Mouse (Mus musculus) neutrophil, adult 59 days (primary cell): ENCODE results near the gene Ptpa. TPM values are rescaled to one million over a fixed set of nuclear protein-coding genes. Genes with fewer than 3 reads are reported as not detected.

Source experiments
- total RNA-seq, 2 experiments: library from RNA; stranded (reverse); gene quantifications; 1 replicate in 1 of 2; 2 replicates in 1 of 2; pipeline ENCODE4 v1.2.4; 2023

Gene Ptpa
- 100 to 1,000 TPM in 1 of 2 experiments, 10 to 100 TPM in 1; 96.5 to 101 TPM for total RNA-seq

DNA sequence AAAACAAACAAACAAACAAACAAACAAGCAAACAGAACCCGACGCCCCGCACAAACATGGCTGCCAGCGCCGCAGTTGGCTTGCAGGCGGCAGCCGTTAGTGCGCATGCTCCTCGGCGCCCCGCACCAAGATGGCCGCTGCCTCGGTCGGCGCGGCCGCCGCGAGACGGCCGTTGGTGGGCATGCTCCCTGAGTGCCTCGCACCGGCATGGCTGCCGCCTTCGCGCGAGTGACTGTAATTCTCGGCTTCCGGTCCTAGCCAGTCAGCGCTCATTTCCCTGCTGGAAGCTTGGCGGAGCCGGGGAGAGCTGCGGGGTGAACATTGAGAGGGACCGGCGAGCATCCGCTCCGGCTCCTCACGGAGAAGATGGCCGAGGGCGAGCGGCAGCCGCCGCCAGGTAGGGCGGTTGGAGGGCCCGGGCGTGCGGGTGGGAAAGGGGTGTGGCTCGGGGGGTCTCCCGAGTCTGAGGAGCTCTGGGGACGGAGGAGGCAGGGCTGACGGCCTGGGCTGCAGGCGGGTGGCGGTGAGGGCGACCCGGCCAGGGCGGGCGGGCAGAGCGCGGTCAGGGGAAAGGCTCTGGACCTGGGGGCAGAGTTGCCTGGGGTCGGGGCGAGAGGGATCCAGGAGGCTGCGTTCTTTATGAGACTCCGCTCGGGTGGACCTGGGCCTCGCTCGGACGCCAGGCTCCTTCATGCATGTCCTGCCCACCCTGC lies at the start of gene Ptpa:
Gene Ptpa, plus strand, starts transcription at position 104 of the 713 bp plus-strand sequence.

DNA sequence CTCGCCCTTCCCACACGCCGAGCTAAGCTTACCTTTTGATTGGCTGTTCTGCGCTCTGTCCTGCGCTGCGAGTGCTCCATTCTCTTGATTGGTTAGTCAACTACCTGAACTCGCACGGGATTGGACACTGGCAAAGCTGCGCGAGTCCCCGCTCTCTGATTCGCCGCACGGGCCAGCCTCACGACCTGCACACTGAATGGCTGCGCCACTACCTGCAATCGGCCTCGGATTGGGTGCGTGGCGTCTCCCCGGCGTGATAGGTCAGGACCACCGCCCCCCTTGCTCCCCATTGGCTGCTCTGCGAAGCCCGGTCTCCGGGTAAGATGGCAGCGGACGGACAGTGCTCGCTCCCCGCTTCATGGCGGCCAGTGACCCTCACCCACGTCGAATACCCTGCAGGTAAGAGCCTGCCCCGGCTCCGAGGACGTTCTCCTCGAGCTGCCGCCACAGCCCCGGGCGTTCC lies 23.7 kb upstream of the Ptpa start, which contains the start of gene Dolpp1:
Gene Dolpp1, plus strand, starts transcription at position 141 of the 463 bp plus-strand sequence.

GRCm38 (mm10) chr2:30415157-30415935 lies 493 bp upstream of the Ptpa start, which contains the start of gene Crat:
TSS of gene Crat (minus strand) at chr2:30415813.

GRCm38 (mm10) chr2:30474039-30474438 lies 58.2 kb downstream of the Ptpa start, which contains the start of gene Ier5l:
TSS of gene Ier5l (minus strand) at chr2:30474219.

Other genes starting within 250 kb of the Ptpa start
- gene Endog, start 244.5 kb upstream of the Ptpa start, total RNA-seq: 1 to 10 TPM; 3.2 to 3.4 TPM
- 10 to 100 TPM in 1 of 2 experiments, 1 to 10 TPM in 1; 7.6 to 10.1 TPM for gene Spout1, start 237.6 kb upstream of the Ptpa start, total RNA-seq
- 1 to 10 TPM; 2.5 TPM for gene Kyat1, start 210.2 kb upstream of the Ptpa start, total RNA-seq
- gene Lrrc8a, start 178.3 kb upstream of the Ptpa start, total RNA-seq: 10 to 100 TPM; 16.2 to 19.7 TPM
- gene Gm28035, start 175.5 kb upstream of the Ptpa start, total RNA-seq: under 1 TPM in 1 of 2 experiments, not detected in 1; 0.64 TPM
- gene Phyhd1, start 149.8 kb upstream of the Ptpa start, total RNA-seq: 1 to 10 TPM; 1.4 to 2.4 TPM
- gene Gm28038, start 135.0 kb upstream of the Ptpa start, total RNA-seq: 1 to 10 TPM in 1 of 2 experiments, not detected in 1; 8.2 TPM
- 1 to 10 TPM; 4.6 to 6.1 TPM for gene Dolk, start 129.7 kb upstream of the Ptpa start, total RNA-seq
- 10 to 100 TPM; 30.0 to 30.1 TPM for gene Nup188, start 129.6 kb upstream of the Ptpa start, total RNA-seq
- 10 to 100 TPM; 14.6 to 16.0 TPM for gene Sh3glb2, start 56.7 kb upstream of the Ptpa start, total RNA-seq
- 1 to 10 TPM; 5.9 to 7.6 TPM for gene Miga2, start 51.8 kb upstream of the Ptpa start, total RNA-seq
- 10 to 100 TPM; 10.8 to 12.6 TPM for gene Dolpp1, start 23.8 kb upstream of the Ptpa start, total RNA-seq
- 10 to 100 TPM; 31.9 to 36.0 TPM for gene Crat, start 226 bp upstream of the Ptpa start, total RNA-seq
- gene Ier5l, start 58.2 kb downstream of the Ptpa start, total RNA-seq: 1 to 10 TPM in 1 of 2 experiments, under 1 TPM in 1; 0.76 to 1.9 TPM
- under 1 TPM in 1 of 2 experiments, not detected in 1; 0.64 TPM for gene Cstad, start 179.0 kb downstream of the Ptpa start, total RNA-seq